Mouse (Mus musculus) stomach, embryonic 14.5 days (tissue): ENCODE results near the gene Ptprk. TPM values are rescaled to one million over a fixed set of nuclear protein-coding genes. Genes with fewer than 3 reads are reported as not detected.

ENCODE experiments used
- ATAC-seq: fragments of 200-750 bp; cut with Nextera tagmentation; 2 replicates; pipeline ENCODE4 v1.8.0; 2017; ENCODE audit warnings: low read depth, moderate TSS enrichment; ENCODE audit not compliant: insufficient number of reproducible peaks, insufficient read depth, low FRiP score
- H3K27ac ChIP-seq: fragments of 300-500 bp; sonication (generic); 2 replicates; pipeline ENCODE4 v1.5.1; 2014; ENCODE audit warnings: mild to moderate bottlenecking, low read length, moderate library complexity, mixed read lengths
- H3K27me3 ChIP-seq: fragments of 300-500 bp; sonication (generic); 2 replicates; pipeline ENCODE4 v1.6.1; 2014; ENCODE audit warnings: low read length, control low read depth, mixed read lengths; ENCODE audit not compliant: control insufficient read depth, insufficient read depth
- H3K36me3 ChIP-seq: fragments of 300-500 bp; sonication (generic); 2 replicates; pipeline ENCODE4 v1.6.1; 2014; ENCODE audit warnings: mild to moderate bottlenecking, control low read depth, low read length, moderate library complexity, mixed read lengths; ENCODE audit not compliant: control insufficient read depth, insufficient read depth
- H3K4me1 ChIP-seq: fragments of 300-500 bp; sonication (generic); 2 replicates; pipeline ENCODE4 v1.6.1; 2014; ENCODE audit warnings: low read length, control low read depth, mixed read lengths; ENCODE audit not compliant: control insufficient read depth, insufficient read depth
- H3K4me2 ChIP-seq: fragments of 300-500 bp; sonication (generic); replicated peaks from 2 replicates; pipeline ENCODE4 v1.6.1; 2014; ENCODE audit warnings: low read depth, low read length, control low read depth
- H3K4me3 ChIP-seq: fragments of 300-500 bp; sonication (generic); 2 replicates; pipeline ENCODE4 v1.5.1; 2014; ENCODE audit warnings: low read depth, low read length, control low read depth
- H3K9ac ChIP-seq: fragments of 300-500 bp; sonication (generic); replicated peaks from 2 replicates; pipeline ENCODE4 v1.6.1; 2014; ENCODE audit warnings: low read depth, mild to moderate bottlenecking, control low read depth, low read length, moderate library complexity, mixed read lengths
- H3K9me3 ChIP-seq: fragments of 300-500 bp; sonication (generic); 2 replicates; pipeline ENCODE4 v1.6.1; 2016; ENCODE audit warnings: low read depth, low read length, control low read depth; ENCODE audit not compliant: control insufficient read depth
- WGBS: fragments of 180-500 bp; shearing (Covaris S2); extraction: QIAGEN DNeasy Blood & Tissue Kit; methylation state at CpG from one replicate; pipeline ENCODE4 v1.1.7; 2014; 5-methylcytosine and 5-hydroxymethylcytosine counted together
- polyA plus RNA-seq: library from polyadenylated mRNA; unstranded; fragments of >200 nt; fragmentation: Nextera tagmentation; extraction: Ambion mirVana; gene quantifications from 2 replicates; pipeline ENCODE4 v1.2.1, GENCODE M21; 2014

The Ptprk gene
- polyA plus RNA-seq, 1 experiment from 2014 or later, result 67.4 TPM

GRCm38 (mm10) chr10:28449853-28450252 lies 375.2 kb downstream of the Ptprk start:
- H3K4me1 ChIP-seq, result no peaks in the 10 kb centered on the region
- no peak overlapping the region for H3K4me2 ChIP-seq
- no peaks in the 10 kb centered on the region for H3K36me3 ChIP-seq
- H3K4me3 ChIP-seq, result no peak overlapping the region
- no peaks in the 10 kb centered on the region for H3K9me3 ChIP-seq
- no peaks in the 10 kb centered on the region for H3K27me3 ChIP-seq
- H3K27ac ChIP-seq, result no peak overlapping the region
- H3K9ac ChIP-seq, result no peak overlapping the region
- 39% methylated on average over 4 of the region's 4 CpGs for WGBS
- ATAC-seq, result peak; percentile 37; the same call in 1 of the 2 replicates

- Histone ChIP-seq H3K36me3 (no peaks in the 10 kb centered on the region), H3K4me1 (no peaks in the 10 kb centered on the region), H3K9ac (no peak overlapping the region), H3K27me3 (no peaks in the 10 kb centered on the region), H3K4me2 (no peak overlapping the region), H3K27ac (no peak overlapping the region), H3K4me3 (no peak overlapping the region), H3K9me3 (no peaks in the 10 kb centered on the region)
- WGBS, result 88% methylated on average over 1 of the region's 1 CpGs
- ATAC-seq, result no peak
Observed at GRCm38 (mm10) chr10:28450642-28451041, 376.0 kb downstream of the Ptprk start.

GRCm38 (mm10) chr10:28458027-28458426 lies 383.4 kb downstream of the Ptprk start:
- H3K36me3 ChIP-seq, result no peaks in the 10 kb centered on the region
- no peak for ATAC-seq
- 76% methylated on average over 1 of the region's 1 CpGs for WGBS

GRCm38 (mm10) chr10:28459963-28460362 lies 385.3 kb downstream of the Ptprk start:
- Histone ChIP-seq H3K4me2 (no peak overlapping the region), H3K9ac (no peak overlapping the region), H3K4me3 (no peak overlapping the region), H3K27ac (no peak overlapping the region), H3K4me1 (no peaks in the 10 kb centered on the region), H3K36me3 (no peaks in the 10 kb centered on the region), H3K9me3 (no peaks in the 10 kb centered on the region), H3K27me3 (no peaks in the 10 kb centered on the region)
- 67% methylated on average over 1 of the region's 1 CpGs for WGBS
- ATAC-seq, result no peak

More at GRCm38 (mm10) chr10:28458027-28458426, 383.4 kb downstream of the Ptprk start:
- Histone ChIP-seq H3K27me3 (no peaks in the 10 kb centered on the region), H3K4me2 (no peak overlapping the region), H3K9ac (no peak overlapping the region), H3K9me3 (no peaks in the 10 kb centered on the region), H3K27ac (no peak overlapping the region), H3K4me1 (no peaks in the 10 kb centered on the region), H3K4me3 (no peak overlapping the region)

GRCm38 (mm10) chr10:28463706-28464105 lies 389.1 kb downstream of the Ptprk start:
- Histone ChIP-seq H3K36me3 (no peaks in the 10 kb centered on the region), H3K4me3 (no peak overlapping the region), H3K27me3 (no peaks in the 10 kb centered on the region), H3K4me1 (no peaks in the 10 kb centered on the region), H3K9ac (no peak overlapping the region), H3K27ac (no peak overlapping the region), H3K4me2 (no peak overlapping the region), H3K9me3 (no peaks in the 10 kb centered on the region)
- WGBS, result 85% methylated on average over 1 of the region's 1 CpGs
- ATAC-seq, result no peak

- no peak for ATAC-seq
- H3K27ac ChIP-seq, result no peak overlapping the region
- WGBS, result 69% methylated on average over 12 of the region's 12 CpGs
- H3K4me3 ChIP-seq, result no peak overlapping the region
- no peak overlapping the region for H3K4me2 ChIP-seq
- no peaks in the 10 kb centered on the region for H3K27me3 ChIP-seq
- no peak overlapping the region for H3K9ac ChIP-seq
- no peaks in the 10 kb centered on the region for H3K4me1 ChIP-seq
- H3K9me3 ChIP-seq, result no peaks in the 10 kb centered on the region
- no peaks in the 10 kb centered on the region for H3K36me3 ChIP-seq
Observed at GRCm38 (mm10) chr10:28464766-28465548, 390.3 kb downstream of the Ptprk start.

GRCm38 (mm10) chr10:28485574-28485973 lies 411.0 kb downstream of the Ptprk start:
- no peak overlapping the region for H3K4me2 ChIP-seq
- no peaks in the 10 kb centered on the region for H3K4me1 ChIP-seq
- ATAC-seq, result no peak
- 58% methylated on average over 3 of the region's 3 CpGs for WGBS
- no peak overlapping the region for H3K9ac ChIP-seq
- no peak overlapping the region for H3K27ac ChIP-seq
- no peaks in the 10 kb centered on the region for H3K27me3 ChIP-seq
- no peak overlapping the region for H3K4me3 ChIP-seq
- no peaks in the 10 kb centered on the region for H3K9me3 ChIP-seq
- no peaks in the 10 kb centered on the region for H3K36me3 ChIP-seq

- Histone ChIP-seq H3K27ac (no peak overlapping the region), H3K4me1 (0 out of 2 replicates have a peak, but pooled peaks cover 4% of the 10 kb centered on the region), H3K4me3 (no peak overlapping the region), H3K4me2 (no peak overlapping the region), H3K36me3 (no peaks in the 10 kb centered on the region), H3K9me3 (no peaks in the 10 kb centered on the region), H3K27me3 (no peaks in the 10 kb centered on the region), H3K9ac (no peak overlapping the region)
- ATAC-seq, result no peak
- WGBS, result 82% methylated on average over 1 of the region's 1 CpGs
Observed at GRCm38 (mm10) chr10:28491006-28491405, 416.4 kb downstream of the Ptprk start.

GRCm38 (mm10) chr10:28492206-28492605 lies 417.6 kb downstream of the Ptprk start:
- no peak overlapping the region for H3K4me2 ChIP-seq
- WGBS, result 67% methylated on average over 9 of the region's 9 CpGs
- no peaks in the 10 kb centered on the region; the same call in 1 of the 2 replicates for H3K36me3 ChIP-seq
- no peak overlapping the region for H3K27ac ChIP-seq
- no peak for ATAC-seq
- no peaks in the 10 kb centered on the region for H3K27me3 ChIP-seq
- H3K9ac ChIP-seq, result no peak overlapping the region
- H3K4me1 ChIP-seq, result 0 out of 2 replicates have a peak, but pooled peaks cover 4% of the 10 kb centered on the region
- no peaks in the 10 kb centered on the region for H3K9me3 ChIP-seq
- no peak overlapping the region for H3K4me3 ChIP-seq
